Mouse (Mus musculus): ENCODE measurements around the gene Rhot2. TPM values are rescaled to one million over a fixed set of nuclear protein-coding genes. Genes with fewer than 3 reads are reported as not detected.

The Rhot2 gene
- polyA plus RNA-seq, 1 experiment from 2014 or later: 32.7 TPM

DNA sequence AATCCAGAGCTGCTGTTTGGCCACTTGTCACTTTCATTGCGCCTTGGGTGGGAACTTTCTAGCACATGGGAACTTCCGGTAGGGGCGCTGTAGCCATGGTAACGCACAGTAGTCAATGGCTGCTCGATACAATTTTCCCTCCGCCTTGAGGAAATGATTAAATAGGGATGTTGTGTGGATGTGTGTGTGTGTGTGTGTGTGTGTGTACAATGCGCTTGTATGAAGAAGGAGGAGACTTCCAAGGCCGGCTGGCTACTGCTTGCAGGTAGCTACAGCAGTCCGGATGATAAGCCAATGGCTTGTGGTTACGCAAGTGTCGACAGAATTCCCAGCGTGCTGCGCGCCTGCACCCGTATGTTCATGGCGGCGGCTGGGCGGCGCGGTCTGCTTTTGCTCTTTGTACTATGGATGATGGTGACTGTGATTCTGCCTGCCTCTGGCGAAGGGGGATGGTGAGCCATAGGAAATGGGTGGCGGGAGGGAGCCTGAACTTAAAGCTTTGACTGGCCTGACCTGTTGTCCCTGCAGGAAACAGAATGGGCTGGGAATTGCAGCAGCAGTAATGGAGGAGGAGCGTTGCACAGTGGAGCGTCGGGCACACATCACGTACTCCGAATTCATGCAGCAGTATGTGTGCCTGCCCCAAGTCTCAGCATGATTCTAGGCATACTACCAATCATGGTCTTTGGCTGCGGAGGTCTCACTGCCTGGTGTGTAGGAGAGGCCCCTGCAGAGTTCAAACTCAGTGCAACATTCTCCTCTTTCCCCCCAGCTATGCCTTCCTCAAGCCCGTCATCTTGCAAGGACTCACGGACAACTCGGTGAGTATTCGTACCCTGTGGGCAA is 15.7 kb downstream of the Rhot2 start, which contains the start of gene Jmjd8:
TSS of gene Jmjd8 (plus strand) at position 156 of the 846 bp plus-strand sequence.
- Histone ChIP-seq H3K4me2 (ENCODE audit: low read depth, low read length) (peak within 1 kb of the TSS; percentile 77), H3K9me3 (replicated peaks; ENCODE audit: control insufficient read depth, low read length) (no peaks in the 10 kb centered on the region), H3K36me3 (ENCODE audit: control insufficient read depth, insufficient read depth) (peaks cover 36% of the 10 kb centered on the region), H3K4me3 (ENCODE audit: low read length) (peak within 1 kb of the TSS; percentile 68), H3K4me1 (ENCODE audit: control insufficient read depth, insufficient read depth, low read length) (peaks cover 48% of the 10 kb centered on the region), H3K27ac (ENCODE audit: low read length) (peak within 1 kb of the TSS; percentile 87), H3K9ac (ENCODE audit: low read length) (peak within 1 kb of the TSS; percentile 89), H3K27me3 (ENCODE audit: control insufficient read depth, insufficient read depth, low read length) (no peaks in the 10 kb centered on the region)
- ATAC-seq (replicated peaks; ENCODE audit: extremely low read depth, insufficient read depth, low FRiP score): no peak
- WGBS: under 1% methylated on average over 32 of the region's 32 CpGs

DNA sequence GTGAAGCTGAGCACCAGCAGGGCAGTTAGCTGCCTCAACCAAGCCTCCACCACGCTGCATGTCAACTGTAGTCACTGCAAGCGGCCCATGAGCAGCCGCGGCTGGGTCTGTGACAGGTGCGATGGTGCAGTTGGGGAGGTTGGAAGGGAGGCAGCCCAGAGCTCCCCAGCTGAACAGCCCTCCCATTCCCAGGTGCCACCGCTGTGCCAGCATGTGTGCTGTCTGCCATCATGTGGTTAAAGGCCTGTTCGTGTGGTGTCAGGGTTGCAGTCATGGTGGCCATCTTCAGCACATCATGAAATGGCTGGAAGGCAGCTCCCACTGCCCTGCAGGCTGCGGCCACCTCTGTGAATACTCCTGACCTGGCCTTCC is 16.4 kb downstream of the Rhot2 start:
- WGBS: 81% methylated on average over 8 of the region's 8 CpGs
- ATAC-seq (replicated peaks; ENCODE audit: extremely low read depth, insufficient read depth, low FRiP score): no peak
- Histone ChIP-seq H3K4me3 (ENCODE audit: low read length) (peak overlapping the region; percentile 68), H3K27ac (ENCODE audit: low read length) (peak overlapping the region; percentile 87), H3K9me3 (replicated peaks; ENCODE audit: control insufficient read depth, low read length) (no peaks in the 10 kb centered on the region), H3K27me3 (ENCODE audit: control insufficient read depth, insufficient read depth, low read length) (no peaks in the 10 kb centered on the region), H3K9ac (ENCODE audit: low read length) (peak overlapping the region; percentile 89; the same call in 1 of the 2 replicates), H3K4me2 (ENCODE audit: low read depth, low read length) (peak overlapping the region; percentile 77), H3K4me1 (ENCODE audit: control insufficient read depth, insufficient read depth, low read length) (peaks cover 48% of the 10 kb centered on the region), H3K36me3 (ENCODE audit: control insufficient read depth, insufficient read depth) (peaks cover 36% of the 10 kb centered on the region)

DNA sequence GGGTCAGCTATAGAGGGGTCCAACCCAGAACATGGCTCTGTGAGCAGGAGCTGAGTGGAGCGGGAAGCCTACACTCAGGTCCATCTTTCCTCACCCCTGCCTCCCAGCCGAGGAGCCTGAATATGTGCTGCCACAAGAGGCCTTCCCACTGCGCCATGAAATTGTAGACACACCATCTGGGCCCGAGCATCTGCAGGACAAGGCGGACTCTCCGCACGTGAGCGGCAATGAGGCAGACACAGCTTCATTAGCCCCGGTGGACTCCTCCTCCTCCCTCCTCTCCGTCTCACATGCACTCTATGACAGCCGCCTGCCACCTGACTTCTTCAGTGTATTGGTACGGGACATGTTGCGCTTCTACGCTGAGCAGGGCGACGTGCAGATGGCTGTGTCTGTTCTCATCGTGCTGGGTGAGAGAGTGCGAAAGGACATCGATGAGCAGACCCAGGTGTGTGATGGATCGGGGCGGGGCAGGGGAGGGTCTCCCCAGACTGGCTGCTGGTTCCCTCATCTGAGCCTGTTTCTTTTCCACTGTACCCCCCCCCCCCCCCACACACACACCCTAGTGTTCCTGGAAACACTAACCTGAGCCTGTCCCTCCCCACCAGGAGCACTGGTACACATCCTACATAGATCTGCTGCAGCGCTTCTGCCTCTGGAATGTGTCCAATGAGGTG is 17.0 kb downstream of the Rhot2 start:
- no peak overlapping the region for H3K4me3 ChIP-seq (ENCODE audit: low read length)
- H3K27ac ChIP-seq (ENCODE audit: low read length): no peak overlapping the region
- 93% methylated on average over 22 of the region's 22 CpGs for WGBS
- H3K36me3 ChIP-seq (ENCODE audit: control insufficient read depth, insufficient read depth): peaks cover 36% of the 10 kb centered on the region
- H3K27me3 ChIP-seq (ENCODE audit: control insufficient read depth, insufficient read depth, low read length): no peaks in the 10 kb centered on the region
- no peaks in the 10 kb centered on the region for H3K9me3 ChIP-seq (replicated peaks; ENCODE audit: control insufficient read depth, low read length)
- H3K4me1 ChIP-seq (ENCODE audit: control insufficient read depth, insufficient read depth, low read length): peaks cover 48% of the 10 kb centered on the region
- H3K4me2 ChIP-seq (ENCODE audit: low read depth, low read length): no peak overlapping the region
- no peak overlapping the region for H3K9ac ChIP-seq (ENCODE audit: low read length)
- no peak for ATAC-seq (replicated peaks; ENCODE audit: extremely low read depth, insufficient read depth, low FRiP score)

GRCm38 (mm10) chr17:25827011-25827410 is 17.6 kb downstream of the Rhot2 start:
- Histone ChIP-seq H3K27me3 (ENCODE audit: control insufficient read depth, insufficient read depth, low read length) (peaks cover 4% of the 10 kb centered on the region; the same call in 1 of the 2 replicates), H3K9me3 (replicated peaks; ENCODE audit: control insufficient read depth, low read length) (no peaks in the 10 kb centered on the region), H3K4me3 (ENCODE audit: low read length) (no peak overlapping the region), H3K9ac (ENCODE audit: low read length) (no peak overlapping the region), H3K36me3 (ENCODE audit: control insufficient read depth, insufficient read depth) (peaks cover 36% of the 10 kb centered on the region), H3K27ac (ENCODE audit: low read length) (no peak overlapping the region), H3K4me1 (ENCODE audit: control insufficient read depth, insufficient read depth, low read length) (peaks cover 47% of the 10 kb centered on the region), H3K4me2 (ENCODE audit: low read depth, low read length) (no peak overlapping the region)
- no peak for ATAC-seq (replicated peaks; ENCODE audit: extremely low read depth, insufficient read depth, low FRiP score)
- WGBS: 90% methylated on average over 13 of the region's 13 CpGs

DNA sequence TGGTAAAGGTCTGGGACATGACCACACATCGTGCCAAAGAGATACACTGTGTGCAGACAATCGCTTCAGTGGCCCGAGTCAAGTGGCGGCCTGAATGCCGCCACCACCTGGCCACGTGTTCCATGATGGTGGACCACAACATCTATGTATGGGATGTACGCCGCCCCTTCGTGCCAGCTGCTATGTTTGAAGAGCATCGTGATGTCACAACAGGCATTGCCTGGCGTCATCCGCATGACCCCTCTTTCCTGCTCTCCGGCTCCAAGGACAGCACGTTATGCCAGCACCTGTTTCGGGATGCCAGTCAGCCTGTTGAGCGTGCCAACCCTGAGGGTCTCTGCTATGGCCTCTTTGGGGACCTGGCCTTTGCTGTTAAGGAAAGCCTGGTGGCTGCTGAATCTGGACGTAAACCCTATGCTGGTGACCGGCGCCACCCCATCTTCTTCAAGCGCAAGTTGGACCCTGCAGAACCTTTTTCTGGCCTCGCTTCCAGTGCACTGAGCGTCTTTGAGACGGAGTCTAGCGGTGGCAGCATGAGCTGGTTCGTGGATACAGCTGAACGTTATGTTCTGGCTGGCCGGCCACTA is 18.6 kb downstream of the Rhot2 start:
- no peak overlapping the region for H3K4me3 ChIP-seq (ENCODE audit: low read length)
- no peak overlapping the region for H3K9ac ChIP-seq (ENCODE audit: low read length)
- H3K36me3 ChIP-seq (ENCODE audit: control insufficient read depth, insufficient read depth): peaks cover 30% of the 10 kb centered on the region
- H3K4me1 ChIP-seq (ENCODE audit: control insufficient read depth, insufficient read depth, low read length): peaks cover 37% of the 10 kb centered on the region
- no peak overlapping the region for H3K4me2 ChIP-seq (ENCODE audit: low read depth, low read length)
- WGBS: 95% methylated on average over 27 of the region's 27 CpGs
- no peak overlapping the region for H3K27ac ChIP-seq (ENCODE audit: low read length)
- H3K9me3 ChIP-seq (replicated peaks; ENCODE audit: control insufficient read depth, low read length): no peaks in the 10 kb centered on the region
- no peak for ATAC-seq (replicated peaks; ENCODE audit: extremely low read depth, insufficient read depth, low FRiP score)
- peaks cover 4% of the 10 kb centered on the region; the same call in 1 of the 2 replicates for H3K27me3 ChIP-seq (ENCODE audit: control insufficient read depth, insufficient read depth, low read length)

DNA sequence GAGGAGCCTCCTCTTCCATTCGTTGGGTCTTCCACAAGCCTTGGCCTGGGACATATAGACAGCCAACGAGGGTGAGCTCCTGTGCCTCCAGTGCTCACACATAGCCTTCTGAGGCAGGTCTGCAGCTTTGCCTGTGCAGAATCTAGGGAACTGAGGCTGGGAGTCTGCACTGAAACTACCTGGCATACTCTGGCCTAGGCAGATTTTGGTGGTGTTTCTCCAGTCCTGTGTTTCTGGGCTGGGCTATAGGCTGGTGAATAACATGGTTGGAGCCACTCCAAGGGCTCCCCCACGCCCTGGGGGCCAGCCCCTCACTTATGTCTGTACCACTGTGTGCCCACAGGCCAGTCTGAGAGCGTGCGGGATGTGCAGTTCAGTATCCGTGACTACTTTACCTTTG is 19.3 kb downstream of the Rhot2 start:
- Histone ChIP-seq H3K27me3 (ENCODE audit: control insufficient read depth, insufficient read depth, low read length) (peaks cover 9% of the 10 kb centered on the region), H3K4me3 (ENCODE audit: low read length) (no peak overlapping the region), H3K4me1 (ENCODE audit: control insufficient read depth, insufficient read depth, low read length) (peaks cover 31% of the 10 kb centered on the region), H3K27ac (ENCODE audit: low read length) (no peak overlapping the region), H3K9ac (ENCODE audit: low read length) (no peak overlapping the region), H3K4me2 (ENCODE audit: low read depth, low read length) (no peak overlapping the region), H3K9me3 (replicated peaks; ENCODE audit: control insufficient read depth, low read length) (no peaks in the 10 kb centered on the region), H3K36me3 (ENCODE audit: control insufficient read depth, insufficient read depth) (peaks cover 23% of the 10 kb centered on the region)
- WGBS: 86% methylated on average over 6 of the region's 6 CpGs
- ATAC-seq (replicated peaks; ENCODE audit: extremely low read depth, insufficient read depth, low FRiP score): no peak

DNA sequence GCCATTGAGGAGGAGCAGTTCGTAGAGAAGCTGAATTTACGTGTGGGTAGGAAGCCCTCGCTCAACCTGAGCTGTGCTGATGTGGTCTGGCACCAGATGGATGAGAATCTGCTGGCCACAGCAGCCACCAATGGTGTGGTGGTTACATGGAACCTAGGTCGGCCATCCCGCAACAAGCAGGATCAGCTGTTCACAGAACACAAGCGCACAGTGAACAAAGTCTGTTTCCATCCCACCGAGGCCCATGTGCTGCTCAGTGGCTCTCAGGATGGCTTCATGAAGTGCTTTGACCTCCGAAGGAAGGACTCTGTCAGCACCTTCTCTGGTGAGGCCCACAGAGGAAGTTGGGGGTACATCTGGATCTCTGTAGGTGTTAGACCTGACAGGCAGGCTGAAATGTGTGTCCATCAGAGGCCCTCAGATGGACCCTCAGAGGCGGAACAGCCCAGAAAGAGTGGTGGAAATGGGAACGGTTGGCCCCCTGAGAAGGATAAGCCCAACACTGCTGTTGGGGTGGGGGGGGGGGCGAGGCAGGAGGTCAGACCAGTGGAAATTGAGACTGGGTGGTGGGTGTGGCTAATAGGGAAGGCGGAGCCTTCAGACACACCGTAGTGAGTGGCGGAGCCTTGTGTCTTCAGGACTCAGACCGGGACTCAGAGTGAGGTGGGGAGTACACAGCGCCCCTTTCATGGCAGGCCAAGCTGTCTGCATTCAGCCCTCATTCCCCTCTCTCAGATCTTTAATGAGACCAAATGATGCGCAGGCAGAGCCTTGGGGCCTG is 20.1 kb downstream of the Rhot2 start:
- no peak for ATAC-seq (replicated peaks; ENCODE audit: extremely low read depth, insufficient read depth, low FRiP score)
- peaks cover 23% of the 10 kb centered on the region for H3K4me1 ChIP-seq (ENCODE audit: control insufficient read depth, insufficient read depth, low read length)
- no peak overlapping the region for H3K27ac ChIP-seq (ENCODE audit: low read length)
- 0 out of 2 replicates have a peak, but pooled peaks cover 18% of the 10 kb centered on the region for H3K36me3 ChIP-seq (ENCODE audit: control insufficient read depth, insufficient read depth)
- H3K9ac ChIP-seq (ENCODE audit: low read length): peak overlapping the region; percentile 83
- peak overlapping the region; percentile 78 for H3K4me3 ChIP-seq (ENCODE audit: low read length)
- H3K27me3 ChIP-seq (ENCODE audit: control insufficient read depth, insufficient read depth, low read length): peaks cover 17% of the 10 kb centered on the region
- WGBS: 60% methylated on average over 17 of the region's 17 CpGs
- no peaks in the 10 kb centered on the region for H3K9me3 ChIP-seq (replicated peaks; ENCODE audit: control insufficient read depth, low read length)
- H3K4me2 ChIP-seq (ENCODE audit: low read depth, low read length): peak overlapping the region; percentile 91

- ATAC-seq (replicated peaks; ENCODE audit: extremely low read depth, insufficient read depth, low FRiP score): peak; percentile 67
- 0% methylated on average over 18 of the region's 18 CpGs for WGBS
- no peaks in the 10 kb centered on the region for H3K9me3 ChIP-seq (replicated peaks; ENCODE audit: control insufficient read depth, low read length)
- 0 out of 2 replicates have a peak, but pooled peaks cover 18% of the 10 kb centered on the region for H3K36me3 ChIP-seq (ENCODE audit: control insufficient read depth, insufficient read depth)
- peak within 1 kb of the TSS; percentile 83 for H3K9ac ChIP-seq (ENCODE audit: low read length)
- H3K27ac ChIP-seq (ENCODE audit: low read length): peak within 1 kb of the TSS; percentile 56
- peak within 1 kb of the TSS; percentile 78 for H3K4me3 ChIP-seq (ENCODE audit: low read length)
- peak within 1 kb of the TSS; percentile 91 for H3K4me2 ChIP-seq (ENCODE audit: low read depth, low read length)
- H3K4me1 ChIP-seq (ENCODE audit: control insufficient read depth, insufficient read depth, low read length): peaks cover 18% of the 10 kb centered on the region
- H3K27me3 ChIP-seq (ENCODE audit: control insufficient read depth, insufficient read depth, low read length): peaks cover 28% of the 10 kb centered on the region
These were observed 21.2 kb downstream of the Rhot2 start, which contains the start of gene Wdr24 for GRCm38 (mm10) chr17:25823452-25823851. TSS of gene Wdr24 (plus strand) at chr17:25823627.
